Mouse (Mus musculus): ENCODE results near the gene Gm26566. TPM values are rescaled to one million over a fixed set of nuclear protein-coding genes. Genes with fewer than 3 reads are reported as not detected.

Gm26566 gene
- polyA plus RNA-seq (2015; fragmentation: Nextera tagmentation; extraction: Ambion mirVana) = 1.3 and 1.7 TPM in 2 replicates

- peak; percentile 98 for ATAC-seq
- Histone ChIP-seq H3K36me3 (ENCODE audit: control insufficient read depth, insufficient read depth, low read length) (peaks cover 5% of the 10 kb centered on the region; the same call in 1 of the 2 replicates), H3K27me3 (ENCODE audit: control insufficient read depth, insufficient read depth, low read depth, low read length) (no peaks in the 10 kb centered on the region), H3K4me2 (ENCODE audit: low read length) (peak within 1 kb of the TSS; percentile 71), H3K27ac (ENCODE audit: low read length) (peak within 1 kb of the TSS; percentile 98), H3K4me3 (ENCODE audit: low read depth, low read length) (peak within 1 kb of the TSS; percentile 96), H3K4me1 (ENCODE audit: control insufficient read depth, insufficient read depth, low read length) (peaks cover 29% of the 10 kb centered on the region), H3K9me3 (replicated peaks; ENCODE audit: control insufficient read depth, low read length, poor library complexity, severe bottlenecking) (no peaks in the 10 kb centered on the region), H3K9ac (ENCODE audit: low read depth, low read length) (peak within 1 kb of the TSS; percentile 99)
- under 1% methylated on average over 80 of the region's 82 CpGs for WGBS
Observed at GRCm38 (mm10) chr4:88721791-88722721, at the start of gene Gm26566, which contains the start of gene Klhl9. TSS of gene Gm26566 (plus strand) at chr4:88721805. TSS of gene Klhl9 (minus strand) at chr4:88722465.

DNA sequence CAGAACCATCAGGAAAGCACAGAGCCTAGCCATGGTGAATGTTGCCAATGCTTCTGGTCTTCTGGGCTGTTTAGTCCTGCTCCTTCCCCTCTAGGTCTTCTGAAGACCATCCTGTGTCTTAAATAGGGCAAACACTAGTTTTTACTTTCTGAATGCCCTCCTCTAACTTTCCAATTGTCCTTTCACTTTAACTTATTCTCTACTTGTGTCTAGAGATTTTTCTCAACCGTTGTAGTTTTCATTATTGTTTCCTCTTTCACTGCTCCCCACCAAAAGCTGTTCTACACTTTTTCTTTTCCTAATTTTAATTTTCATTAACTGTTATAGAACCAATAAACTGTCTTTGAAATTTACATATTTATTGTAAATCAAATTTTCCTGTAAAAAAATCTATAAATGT is 44.8 kb upstream of the Gm26566 start, which contains the start of gene Ifna16:
Gene Ifna16, minus strand, starts transcription at position 101 of the 400 bp plus-strand sequence.
- ATAC-seq = no peak
- no peaks in the 10 kb centered on the region for H3K27me3 ChIP-seq (ENCODE audit: control insufficient read depth, insufficient read depth, low read depth, low read length)
- 90% methylated on average over 1 of the region's 1 CpGs for WGBS
- H3K9ac ChIP-seq (ENCODE audit: low read depth, low read length) = no peak within 1 kb of the TSS
- H3K4me3 ChIP-seq (ENCODE audit: low read depth, low read length) = no peak within 1 kb of the TSS
- no peaks in the 10 kb centered on the region for H3K9me3 ChIP-seq (replicated peaks; ENCODE audit: control insufficient read depth, low read length, poor library complexity, severe bottlenecking)
- no peak within 1 kb of the TSS for H3K27ac ChIP-seq (ENCODE audit: low read length)
- no peaks in the 10 kb centered on the region for H3K36me3 ChIP-seq (ENCODE audit: control insufficient read depth, insufficient read depth, low read length)
- no peak within 1 kb of the TSS for H3K4me2 ChIP-seq (ENCODE audit: low read length)
- no peaks in the 10 kb centered on the region for H3K4me1 ChIP-seq (ENCODE audit: control insufficient read depth, insufficient read depth, low read length)

DNA sequence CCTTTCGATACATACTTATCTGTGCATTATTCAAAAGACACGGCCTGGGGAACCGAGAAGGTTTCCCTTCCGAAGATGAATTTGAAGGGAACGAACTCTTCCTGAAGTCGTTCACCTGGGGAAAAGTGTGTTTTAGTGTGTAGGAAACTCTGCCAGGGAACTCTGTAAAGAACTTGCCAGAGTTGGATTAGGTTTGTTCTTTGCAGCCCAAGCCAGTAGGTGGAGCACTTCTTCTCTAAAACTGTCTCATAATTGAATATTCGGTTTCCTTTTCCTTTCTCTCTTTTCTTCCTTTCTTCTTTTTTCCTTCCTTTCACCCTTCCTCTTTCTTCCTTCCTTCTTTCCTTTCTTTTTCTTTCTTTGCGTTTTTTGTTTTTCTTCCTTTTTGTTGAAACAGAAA is 41.2 kb upstream of the Gm26566 start:
- WGBS = 53% methylated on average over 8 of the region's 8 CpGs
- ATAC-seq = no peak
- no peaks in the 10 kb centered on the region for H3K27me3 ChIP-seq (ENCODE audit: control insufficient read depth, insufficient read depth, low read depth, low read length)

DNA sequence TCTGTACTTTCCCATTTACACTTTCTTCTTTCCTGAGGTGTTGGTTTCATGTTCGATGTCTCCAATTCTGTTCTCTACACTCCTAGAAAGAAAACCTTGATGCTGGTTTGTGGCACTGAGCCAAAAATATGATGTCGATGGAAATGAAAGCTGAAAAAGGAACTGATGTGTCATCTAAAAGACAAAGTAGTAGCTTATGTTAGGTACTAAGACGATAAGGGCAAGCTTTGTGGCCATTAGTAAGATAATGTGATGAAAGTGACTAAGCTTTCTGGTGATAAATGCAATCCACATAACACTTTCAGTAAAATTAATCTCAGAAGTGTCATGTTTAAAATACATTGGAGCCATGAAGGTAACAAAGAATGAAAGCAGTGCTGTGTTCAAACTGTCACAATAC is 40.3 kb upstream of the Gm26566 start:
- H3K27ac ChIP-seq (ENCODE audit: low read length) = no peak overlapping the region

More for the DNA sequence above, 41.2 kb upstream of the Gm26566 start:
- no peaks in the 10 kb centered on the region for H3K4me1 ChIP-seq (ENCODE audit: control insufficient read depth, insufficient read depth, low read length)
- no peak overlapping the region for H3K27ac ChIP-seq (ENCODE audit: low read length)
- H3K4me3 ChIP-seq (ENCODE audit: low read depth, low read length) = no peak overlapping the region
- no peak overlapping the region for H3K9ac ChIP-seq (ENCODE audit: low read depth, low read length)
- no peaks in the 10 kb centered on the region for H3K36me3 ChIP-seq (ENCODE audit: control insufficient read depth, insufficient read depth, low read length)
- no peaks in the 10 kb centered on the region for H3K9me3 ChIP-seq (replicated peaks; ENCODE audit: control insufficient read depth, low read length, poor library complexity, severe bottlenecking)
- no peak overlapping the region for H3K4me2 ChIP-seq (ENCODE audit: low read length)

DNA sequence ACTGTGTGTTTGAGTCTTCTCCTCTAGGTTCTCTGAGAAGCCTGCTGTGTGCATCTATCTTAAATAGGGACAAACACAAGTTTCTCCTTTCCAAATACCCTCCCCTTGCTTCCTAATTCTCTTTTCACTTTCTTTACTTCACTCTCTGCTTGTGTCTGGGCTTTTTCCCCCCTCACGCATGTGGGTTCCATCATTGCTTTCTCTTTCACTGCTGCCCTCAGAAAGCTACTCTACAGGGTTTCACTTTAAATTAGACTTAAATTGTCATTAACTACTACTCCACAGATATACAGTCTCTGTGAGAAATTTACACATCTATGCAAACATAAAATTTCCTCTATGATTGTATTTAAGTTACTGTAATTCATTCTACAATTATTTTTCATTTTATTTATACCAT is 37.8 kb upstream of the Gm26566 start, which contains the start of gene Ifna2:
Gene Ifna2, minus strand, starts transcription at position 101 of the 400 bp plus-strand sequence.
- Histone ChIP-seq H3K36me3 (ENCODE audit: control insufficient read depth, insufficient read depth, low read length) (no peaks in the 10 kb centered on the region), H3K4me2 (ENCODE audit: low read length) (no peak within 1 kb of the TSS), H3K4me3 (ENCODE audit: low read depth, low read length) (no peak within 1 kb of the TSS), H3K9ac (ENCODE audit: low read depth, low read length) (no peak within 1 kb of the TSS), H3K9me3 (replicated peaks; ENCODE audit: control insufficient read depth, low read length, poor library complexity, severe bottlenecking) (no peaks in the 10 kb centered on the region), H3K27me3 (ENCODE audit: control insufficient read depth, insufficient read depth, low read depth, low read length) (no peaks in the 10 kb centered on the region), H3K27ac (ENCODE audit: low read length) (no peak within 1 kb of the TSS), H3K4me1 (ENCODE audit: control insufficient read depth, insufficient read depth, low read length) (no peaks in the 10 kb centered on the region)
- ATAC-seq = no peak
- 88% methylated on average over 1 of the region's 1 CpGs for WGBS

More for the DNA sequence above, 40.3 kb upstream of the Gm26566 start:
- H3K9me3 ChIP-seq (replicated peaks; ENCODE audit: control insufficient read depth, low read length, poor library complexity, severe bottlenecking) = no peaks in the 10 kb centered on the region
- H3K36me3 ChIP-seq (ENCODE audit: control insufficient read depth, insufficient read depth, low read length) = no peaks in the 10 kb centered on the region
- H3K4me2 ChIP-seq (ENCODE audit: low read length) = no peak overlapping the region
- H3K27me3 ChIP-seq (ENCODE audit: control insufficient read depth, insufficient read depth, low read depth, low read length) = no peaks in the 10 kb centered on the region
- WGBS = 85% methylated on average over 3 of the region's 3 CpGs
- no peak overlapping the region for H3K9ac ChIP-seq (ENCODE audit: low read depth, low read length)
- H3K4me1 ChIP-seq (ENCODE audit: control insufficient read depth, insufficient read depth, low read length) = no peaks in the 10 kb centered on the region
- no peak overlapping the region for H3K4me3 ChIP-seq (ENCODE audit: low read depth, low read length)
- no peak for ATAC-seq

DNA sequence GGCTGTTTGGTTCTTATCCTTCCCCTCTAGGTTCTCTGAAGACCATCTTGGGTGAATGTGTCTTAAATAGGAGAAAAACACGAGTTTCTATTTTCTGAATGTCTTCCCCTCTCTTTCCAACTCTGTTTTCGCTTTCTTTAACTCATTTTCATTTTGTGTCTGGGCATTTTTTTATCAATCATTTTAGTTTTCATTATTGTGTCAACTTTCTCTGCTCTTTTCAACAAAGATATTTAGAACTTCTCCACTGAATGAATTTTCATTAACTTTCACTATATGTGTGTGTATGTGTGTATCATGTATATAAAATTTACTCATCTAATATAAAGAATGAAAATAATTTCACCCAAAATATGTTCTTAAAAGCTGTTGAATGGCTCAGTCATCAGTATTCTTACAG is 30.3 kb upstream of the Gm26566 start, which contains the start of gene Ifnab:
Gene Ifnab, minus strand, starts transcription at position 101 of the 400 bp plus-strand sequence.
- Histone ChIP-seq H3K4me2 (ENCODE audit: low read length) (no peak within 1 kb of the TSS), H3K4me3 (ENCODE audit: low read depth, low read length) (no peak within 1 kb of the TSS), H3K27me3 (ENCODE audit: control insufficient read depth, insufficient read depth, low read depth, low read length) (no peaks in the 10 kb centered on the region), H3K4me1 (ENCODE audit: control insufficient read depth, insufficient read depth, low read length) (no peaks in the 10 kb centered on the region), H3K27ac (ENCODE audit: low read length) (no peak within 1 kb of the TSS), H3K9ac (ENCODE audit: low read depth, low read length) (no peak within 1 kb of the TSS), H3K9me3 (replicated peaks; ENCODE audit: control insufficient read depth, low read length, poor library complexity, severe bottlenecking) (no peaks in the 10 kb centered on the region), H3K36me3 (ENCODE audit: control insufficient read depth, insufficient read depth, low read length) (no peaks in the 10 kb centered on the region)
- no peak for ATAC-seq
- 56% methylated on average over 2 of the region's 2 CpGs for WGBS

DNA sequence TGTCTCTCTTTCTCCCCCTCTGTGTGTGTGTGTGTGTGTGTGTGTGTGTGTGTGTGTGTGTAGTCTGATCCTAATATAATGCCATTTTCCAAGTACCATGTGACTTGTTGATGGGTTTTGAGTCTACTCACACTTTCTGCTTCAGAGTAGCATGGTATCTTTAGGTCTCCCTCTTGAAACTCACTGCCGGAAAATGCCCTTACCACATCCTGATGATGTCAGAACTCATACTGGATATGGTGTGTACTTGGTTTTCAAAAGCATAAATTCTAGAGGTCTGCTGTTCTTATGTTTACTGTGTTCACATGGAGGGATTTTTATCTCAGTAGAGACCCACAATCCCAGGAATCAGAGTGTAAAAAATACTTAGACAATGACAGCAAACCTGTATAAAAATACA is 29.1 kb upstream of the Gm26566 start:
- ATAC-seq = no peak
- Histone ChIP-seq H3K9me3 (replicated peaks; ENCODE audit: control insufficient read depth, low read length, poor library complexity, severe bottlenecking) (no peaks in the 10 kb centered on the region), H3K36me3 (ENCODE audit: control insufficient read depth, insufficient read depth, low read length) (no peaks in the 10 kb centered on the region), H3K4me2 (ENCODE audit: low read length) (no peak overlapping the region), H3K9ac (ENCODE audit: low read depth, low read length) (no peak overlapping the region), H3K27me3 (ENCODE audit: control insufficient read depth, insufficient read depth, low read depth, low read length) (no peaks in the 10 kb centered on the region), H3K4me3 (ENCODE audit: low read depth, low read length) (no peak overlapping the region), H3K4me1 (ENCODE audit: control insufficient read depth, insufficient read depth, low read length) (no peaks in the 10 kb centered on the region), H3K27ac (ENCODE audit: low read length) (no peak overlapping the region)
- 91% methylated on average over 1 of the region's 1 CpGs for WGBS

- Histone ChIP-seq H3K27me3 (ENCODE audit: control insufficient read depth, insufficient read depth, low read depth, low read length) (no peaks in the 10 kb centered on the region), H3K36me3 (ENCODE audit: control insufficient read depth, insufficient read depth, low read length) (no peaks in the 10 kb centered on the region), H3K4me2 (ENCODE audit: low read length) (no peak overlapping the region), H3K4me3 (ENCODE audit: low read depth, low read length) (no peak overlapping the region), H3K27ac (ENCODE audit: low read length) (no peak overlapping the region), H3K4me1 (ENCODE audit: control insufficient read depth, insufficient read depth, low read length) (no peaks in the 10 kb centered on the region), H3K9me3 (replicated peaks; ENCODE audit: control insufficient read depth, low read length, poor library complexity, severe bottlenecking) (no peaks in the 10 kb centered on the region), H3K9ac (ENCODE audit: low read depth, low read length) (no peak overlapping the region)
- WGBS = 88% methylated on average over 2 of the region's 2 CpGs
- ATAC-seq = no peak
Observed at GRCm38 (mm10) chr4:88693392-88693791, 28.2 kb upstream of the Gm26566 start.
